Mouse (Mus musculus) 416B (cell line): ENCODE data around the gene Tmem220.

Experiments
- DNase-seq: peaks from one replicate; pipeline ENCODE4 v3.0.0; 2011; ENCODE audit warnings: low read depth

Gene Tmem220

DNA sequence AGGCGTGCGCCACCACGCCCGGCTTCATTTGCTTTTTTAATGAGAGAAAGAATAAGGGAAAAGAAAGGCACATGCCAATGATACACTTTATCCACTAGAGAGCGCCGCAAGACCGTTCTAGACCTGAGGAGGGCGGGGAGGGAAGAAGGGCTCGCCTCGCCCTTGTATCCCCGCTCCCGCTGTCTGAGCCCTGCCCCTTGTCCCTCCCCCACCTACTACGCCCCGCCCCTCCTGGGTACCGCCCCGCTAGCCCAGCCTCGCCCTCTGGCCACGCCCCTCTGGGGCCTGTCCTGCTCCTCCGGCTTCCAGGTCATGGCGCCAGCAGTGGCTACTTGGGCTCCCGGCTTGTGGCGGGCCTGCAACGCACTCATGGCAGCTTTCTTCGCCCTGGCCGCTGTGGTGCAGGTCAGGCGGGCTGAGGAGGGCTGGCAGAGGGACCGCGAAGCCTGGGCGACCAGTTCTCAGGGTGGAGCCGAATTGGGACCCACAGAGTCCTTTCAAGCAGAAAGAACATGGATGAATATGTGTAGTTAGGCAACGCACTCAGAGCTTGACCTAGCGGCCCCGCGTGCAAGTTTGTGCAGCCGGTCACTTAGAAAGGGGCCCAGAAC is at the start of gene Tmem220:
TSS of gene Tmem220 (plus strand) at position 288 of the 611 bp plus-strand sequence.
- peak; percentile 95 for DNase-seq

DNA sequence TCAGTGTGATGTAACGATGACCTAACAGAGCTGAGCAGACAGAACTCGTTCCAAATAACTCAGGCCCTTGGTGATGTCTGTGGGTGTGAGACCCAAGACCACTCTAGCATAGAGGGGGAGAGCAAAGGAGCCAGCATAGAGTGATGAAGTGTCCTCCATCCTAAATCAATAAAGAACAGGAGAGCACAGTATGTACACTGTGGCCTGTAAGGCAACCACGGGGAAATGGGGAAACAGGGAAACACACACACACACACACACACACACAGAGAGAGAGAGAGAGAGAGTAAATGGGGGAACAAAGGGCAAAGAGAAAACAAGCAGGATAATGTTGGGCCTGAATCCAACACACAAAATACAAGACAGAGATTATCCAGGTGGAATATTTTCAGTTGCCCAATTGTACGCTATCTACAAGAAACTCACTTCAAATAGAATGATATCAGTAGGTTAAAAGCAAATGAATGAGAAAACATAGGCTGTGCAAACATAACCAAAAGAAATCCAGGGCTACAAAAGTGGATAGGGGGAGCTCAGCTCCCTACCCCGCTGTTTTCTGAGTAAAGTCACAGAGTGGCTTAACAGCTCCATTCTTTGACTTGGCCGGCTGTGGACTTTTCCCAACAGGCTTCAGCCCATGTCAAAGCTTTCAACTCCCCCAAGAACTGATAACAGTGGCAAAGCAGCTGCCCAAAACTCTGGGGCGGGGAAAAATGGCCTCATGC is 49.2 kb upstream of the Tmem220 start:
- DNase-seq: no peak

DNA sequence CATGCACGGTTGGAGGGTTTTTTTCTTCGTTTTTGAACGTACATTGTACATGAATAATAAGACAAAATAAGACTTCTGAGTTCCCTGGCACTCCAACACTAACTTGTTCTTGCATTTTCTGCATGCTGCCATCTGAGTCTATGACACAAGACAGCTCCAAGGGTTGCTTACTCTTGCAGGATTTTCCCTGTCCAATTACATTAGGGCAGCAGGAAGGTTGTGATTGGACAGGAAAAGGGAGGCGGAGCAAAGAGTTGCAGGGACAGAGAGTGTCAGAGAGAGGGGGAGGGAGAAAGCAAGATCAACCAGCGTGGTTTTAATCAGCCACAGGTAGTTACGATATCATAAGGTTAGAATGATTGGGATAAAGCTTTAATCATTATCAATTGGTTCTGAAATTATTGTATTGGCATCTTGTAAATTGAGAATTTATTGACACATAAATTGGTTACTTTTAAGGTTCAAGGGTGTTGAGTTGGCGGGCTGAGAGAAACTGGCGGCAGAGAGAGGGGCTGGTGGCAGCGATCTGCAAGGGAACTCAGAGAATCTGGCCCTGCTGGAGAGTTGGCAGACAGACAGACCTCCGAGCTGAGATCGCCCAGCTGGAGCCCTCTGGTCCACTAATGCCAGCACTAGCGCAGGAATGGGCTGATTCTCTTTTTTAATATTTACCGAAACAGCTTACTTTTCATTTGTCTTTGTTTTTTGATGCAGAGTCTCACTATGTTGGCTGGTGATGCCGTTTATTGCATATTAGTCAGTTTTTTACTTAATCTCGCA is 43.4 kb upstream of the Tmem220 start:
- DNase-seq: no peak

DNA sequence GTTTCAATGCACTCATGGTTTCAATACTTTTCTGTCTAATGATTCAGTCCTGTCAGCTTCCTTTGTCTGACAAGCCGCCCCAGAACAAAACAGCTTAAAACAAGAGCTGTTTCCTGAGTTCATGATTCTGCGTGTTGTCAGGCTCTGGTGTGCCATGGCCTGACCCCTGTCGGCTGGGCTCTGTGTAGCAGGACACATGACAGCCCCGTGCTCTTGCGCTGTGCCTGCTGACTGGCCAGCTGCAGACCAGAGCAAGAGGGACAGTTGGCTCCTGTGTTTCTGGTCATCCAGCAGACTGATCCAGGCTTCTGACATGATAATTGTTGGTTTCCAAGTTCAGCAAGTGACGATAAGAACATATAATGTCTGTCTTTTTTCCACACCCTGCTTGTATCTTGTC is 42.2 kb upstream of the Tmem220 start:
- peak; percentile 13 for DNase-seq

DNA sequence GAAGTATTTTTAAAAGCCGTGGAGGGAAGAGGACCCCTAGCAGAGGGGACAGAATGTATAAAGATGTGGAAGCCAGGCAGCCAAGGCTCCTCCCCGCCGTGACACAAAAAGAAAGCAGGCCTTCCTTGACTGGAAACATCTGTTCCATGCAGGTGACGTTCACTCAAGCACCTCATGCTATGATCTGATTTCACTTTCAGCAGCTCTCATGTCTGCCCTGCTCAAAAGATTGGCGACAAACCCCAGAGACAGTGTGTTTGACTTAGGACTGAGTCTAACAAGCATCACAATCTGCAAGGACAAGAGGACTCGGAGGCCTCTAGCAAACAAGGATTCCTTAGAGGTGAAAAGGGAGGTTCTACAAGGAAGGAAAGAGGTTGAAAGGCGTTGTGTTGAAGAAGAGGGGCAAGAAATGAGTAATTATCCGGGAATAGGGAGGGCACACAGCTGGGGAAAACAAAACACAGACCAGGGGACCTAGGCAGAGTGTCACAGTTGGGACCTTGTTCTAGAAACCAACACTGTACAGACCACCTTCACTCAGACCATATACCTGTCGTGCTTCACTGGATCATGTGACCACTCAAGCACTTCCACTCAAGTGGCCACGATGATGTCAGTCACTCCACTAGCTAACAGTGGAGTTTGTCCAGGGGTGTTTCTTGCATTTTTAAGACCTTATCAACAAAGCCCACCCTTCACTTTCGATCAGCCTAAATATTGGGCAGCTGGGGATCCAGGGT is 41.4 kb upstream of the Tmem220 start:
- no peak for DNase-seq

DNA sequence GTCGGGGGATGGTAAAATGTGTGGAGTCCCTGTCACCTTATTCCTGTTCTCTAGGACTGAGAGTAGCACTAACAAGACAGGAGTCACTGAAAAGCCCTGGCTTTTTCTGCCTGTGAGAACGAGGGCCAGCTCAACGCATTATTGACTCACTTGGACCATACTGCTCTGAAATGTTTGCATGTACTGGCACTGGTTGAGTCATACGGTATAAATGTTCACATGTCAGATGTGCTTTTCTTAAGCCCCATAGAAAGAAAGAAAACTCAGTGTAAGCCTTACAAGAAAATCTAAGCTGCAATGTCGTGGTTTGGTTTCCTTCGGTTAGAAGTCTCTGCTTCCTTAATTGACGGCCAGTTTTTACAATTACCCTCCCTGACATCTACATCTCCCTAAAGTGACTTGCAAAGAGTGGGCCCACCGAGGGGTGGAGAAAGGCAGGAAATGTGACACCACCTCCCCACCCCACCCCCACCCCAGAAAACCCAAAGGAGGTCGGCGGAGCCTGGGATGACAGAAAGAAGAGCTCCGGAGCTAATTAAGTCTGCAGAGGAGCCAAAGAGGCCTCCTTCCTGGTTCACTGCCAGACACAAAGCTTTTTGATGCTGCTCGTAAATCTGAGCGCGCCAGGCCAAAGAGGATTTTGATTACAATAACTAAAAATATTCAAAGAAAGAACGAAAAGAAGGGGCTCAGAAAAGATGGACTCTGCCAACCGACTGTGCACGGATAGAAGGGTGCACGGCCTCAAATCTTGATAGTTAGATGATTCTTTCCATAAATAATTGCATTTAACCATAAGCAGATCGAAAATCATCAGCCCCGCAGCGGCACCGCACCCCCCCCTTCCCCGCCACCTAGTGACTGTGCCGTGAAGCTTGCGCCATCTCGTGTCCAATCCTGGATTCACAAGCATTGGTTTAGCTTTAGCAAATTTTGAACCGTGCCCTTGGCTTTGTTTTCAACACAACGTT is 40.5 kb upstream of the Tmem220 start:
- peak; percentile 69 for DNase-seq

DNA sequence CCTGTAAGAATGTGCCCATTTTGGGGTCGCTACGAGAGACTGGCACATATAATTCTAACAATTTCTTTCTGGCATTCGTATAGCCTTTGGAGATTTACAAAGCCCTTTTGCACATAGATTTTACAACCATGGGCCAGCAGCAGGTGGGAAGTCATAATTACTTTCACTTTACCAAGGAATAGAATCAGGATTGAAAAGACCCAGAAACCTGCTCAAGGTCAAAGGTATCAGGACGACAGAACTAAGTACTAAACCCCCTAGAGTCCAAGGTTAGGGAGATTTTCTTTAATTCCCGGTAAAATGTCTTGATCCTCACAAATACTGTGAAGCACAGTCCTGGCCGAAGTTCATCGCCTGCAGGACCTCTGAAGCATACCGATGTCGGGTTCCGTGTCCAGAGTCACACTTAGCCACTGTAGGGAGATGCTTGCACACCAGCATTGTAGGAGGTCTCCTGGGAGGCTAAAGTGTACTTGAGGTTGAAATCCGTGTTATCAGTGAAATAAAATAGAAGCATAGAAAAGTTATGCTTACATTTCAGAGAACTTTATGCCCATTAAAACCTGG is 39.7 kb upstream of the Tmem220 start:
- DNase-seq: no peak

DNA sequence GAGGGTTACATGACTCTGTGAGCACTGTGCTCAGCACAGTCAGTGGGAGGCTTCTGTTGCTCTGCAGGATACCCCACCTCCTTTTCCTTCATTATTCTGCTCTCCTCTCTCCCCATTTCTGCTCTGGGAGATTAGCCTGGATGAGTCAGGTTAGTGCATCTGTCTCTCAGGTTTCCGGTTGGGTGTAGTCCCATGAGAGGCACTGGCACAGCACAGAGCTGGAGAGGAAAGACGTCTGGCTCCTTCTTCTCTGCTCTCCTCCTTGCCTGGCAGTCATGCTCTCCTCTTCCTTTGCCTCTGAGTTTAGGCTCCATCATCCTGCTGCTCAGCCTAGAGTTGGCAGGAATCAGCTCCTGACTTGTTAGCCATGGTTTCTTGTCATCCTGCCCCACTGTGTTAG is 32.8 kb upstream of the Tmem220 start:
- no peak for DNase-seq

DNA sequence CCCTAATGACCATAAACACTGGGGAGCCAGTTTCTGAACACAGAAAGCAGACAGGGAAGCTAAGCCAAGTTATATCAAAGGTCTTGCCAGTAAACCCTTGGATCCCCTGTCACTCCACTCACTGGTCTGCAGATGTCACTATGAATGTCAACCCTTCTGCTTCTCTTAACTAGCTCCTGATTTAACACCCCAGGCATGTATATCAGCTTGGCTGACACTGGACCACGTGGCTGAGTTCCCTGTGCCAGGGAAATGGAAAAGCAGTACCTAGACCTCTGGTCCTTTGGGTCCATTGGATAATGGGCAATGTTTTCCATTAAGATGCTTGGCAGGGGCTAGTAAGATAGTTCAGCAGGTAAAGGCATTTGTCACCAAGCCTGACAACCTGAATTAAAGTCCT is 31.3 kb upstream of the Tmem220 start:
- no peak for DNase-seq

DNA sequence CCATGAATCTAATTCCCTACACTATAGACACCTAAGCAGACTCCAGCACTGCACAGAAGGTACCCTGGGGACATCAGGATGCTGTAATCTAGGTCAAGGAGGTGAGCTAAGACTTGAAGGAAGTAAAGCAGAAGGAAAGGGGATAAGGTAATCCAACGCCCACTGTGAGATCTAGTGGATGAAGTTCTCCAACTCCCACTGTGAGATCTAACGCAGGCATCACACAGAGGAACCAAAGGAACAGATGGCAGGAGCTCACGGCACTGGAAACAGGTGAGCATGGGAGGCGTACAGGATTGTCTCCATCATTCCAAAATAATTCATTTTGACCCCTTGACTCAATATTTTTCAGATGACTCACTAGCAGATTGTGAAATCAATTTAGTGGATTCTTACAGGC is 28.5 kb upstream of the Tmem220 start:
- no peak for DNase-seq

DNA sequence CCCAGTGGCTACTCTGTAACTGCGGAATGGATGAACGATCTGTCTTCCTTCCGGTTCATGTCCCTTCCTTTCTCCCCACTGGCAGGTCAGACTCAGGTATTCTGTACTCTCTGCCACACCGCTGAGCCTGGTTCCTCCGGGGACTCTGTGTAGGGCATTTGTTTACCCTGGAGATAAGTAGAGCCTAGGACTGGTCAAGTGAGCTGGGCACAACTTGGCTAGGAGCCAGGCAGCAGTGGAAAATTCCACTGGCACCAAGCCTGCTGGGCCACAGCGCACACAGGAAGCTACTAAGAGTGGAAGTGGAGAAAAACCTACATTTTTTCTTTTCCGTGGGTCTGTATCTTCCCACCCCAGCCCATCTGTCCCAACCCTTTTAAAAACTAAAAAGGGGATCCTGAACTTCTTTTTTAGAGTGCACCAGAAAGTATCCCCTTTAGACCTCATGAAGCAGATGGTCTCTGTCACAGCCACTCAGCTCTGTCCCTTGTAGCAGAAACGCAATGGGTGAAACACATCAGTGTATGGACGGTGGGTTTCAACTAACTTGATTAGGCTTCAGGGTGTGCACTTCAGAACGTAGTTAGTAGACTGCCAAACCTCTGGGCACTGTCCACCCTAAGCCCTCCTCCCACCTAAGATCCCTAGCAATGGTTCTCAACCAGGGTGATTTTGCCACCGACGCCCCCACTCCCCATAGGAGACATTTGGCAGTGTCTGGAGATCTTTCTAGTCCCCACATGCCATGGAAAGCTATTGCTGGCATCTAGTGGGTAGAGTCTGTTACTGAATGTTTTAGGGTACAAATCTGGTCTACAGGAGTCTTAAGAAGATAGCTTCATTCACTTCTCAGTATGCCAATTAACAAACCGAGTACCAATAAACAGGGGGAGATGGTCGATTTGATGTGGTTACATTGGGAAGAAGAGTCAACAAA is 26.2 kb upstream of the Tmem220 start:
- no peak for DNase-seq

DNA sequence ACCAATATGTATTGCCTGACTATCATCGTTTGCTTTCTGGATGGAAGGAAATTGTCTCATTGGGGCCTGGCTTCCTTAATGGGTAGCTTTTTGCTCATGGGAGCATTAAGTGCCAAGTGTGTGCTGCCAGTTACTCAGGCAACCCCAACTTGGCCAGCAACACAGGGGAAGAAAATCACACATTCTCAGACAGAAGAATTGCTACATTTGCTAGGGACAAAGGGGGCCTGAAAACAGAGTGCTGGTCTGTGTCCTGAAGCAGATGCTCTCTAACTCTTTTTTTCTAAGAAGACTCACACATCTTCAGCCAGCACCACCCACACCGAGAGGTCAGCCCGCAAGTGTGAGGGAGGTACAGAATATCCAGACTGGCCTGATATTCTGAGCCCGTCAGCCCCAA is 24.3 kb upstream of the Tmem220 start:
- DNase-seq: no peak

DNA sequence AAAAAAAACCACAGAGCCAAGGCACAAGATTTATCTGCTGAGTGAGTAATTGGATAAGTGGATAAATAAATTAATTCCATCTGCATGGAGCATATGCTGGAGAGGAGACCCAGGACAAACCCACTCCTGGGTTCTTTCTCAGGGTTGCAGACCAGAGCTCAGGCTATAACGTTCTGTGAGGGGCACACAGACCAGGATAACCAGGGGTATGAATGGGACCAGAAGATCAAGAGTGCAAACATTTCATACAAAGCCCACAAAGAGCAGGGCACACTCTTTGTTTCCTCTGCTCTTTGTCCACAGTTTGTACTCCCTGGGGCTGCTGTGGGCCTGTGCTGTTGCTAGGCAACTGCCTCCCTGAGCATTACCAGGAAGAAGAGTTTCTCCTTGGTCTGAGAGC is 23.2 kb upstream of the Tmem220 start:
- DNase-seq: no peak

DNA sequence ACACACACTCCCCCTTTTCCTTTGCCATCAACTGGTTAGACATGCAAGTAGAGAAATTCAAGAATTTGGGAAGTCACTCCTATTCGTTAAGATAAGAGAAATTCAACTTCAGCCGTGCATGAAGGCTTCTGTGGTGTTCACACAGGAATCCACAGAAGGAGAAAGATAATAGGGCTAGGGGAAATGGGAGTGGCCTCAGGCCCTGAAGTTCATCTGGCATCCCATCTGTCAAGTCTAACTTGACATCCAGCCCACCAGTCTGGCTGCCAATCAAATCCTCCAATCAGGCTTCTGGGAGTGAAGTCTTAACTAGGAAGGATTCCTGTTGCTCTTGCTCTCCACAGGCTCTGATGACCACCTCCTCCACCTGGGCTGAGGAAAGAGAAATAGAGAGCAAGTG is 22.0 kb upstream of the Tmem220 start:
- no peak for DNase-seq

DNA sequence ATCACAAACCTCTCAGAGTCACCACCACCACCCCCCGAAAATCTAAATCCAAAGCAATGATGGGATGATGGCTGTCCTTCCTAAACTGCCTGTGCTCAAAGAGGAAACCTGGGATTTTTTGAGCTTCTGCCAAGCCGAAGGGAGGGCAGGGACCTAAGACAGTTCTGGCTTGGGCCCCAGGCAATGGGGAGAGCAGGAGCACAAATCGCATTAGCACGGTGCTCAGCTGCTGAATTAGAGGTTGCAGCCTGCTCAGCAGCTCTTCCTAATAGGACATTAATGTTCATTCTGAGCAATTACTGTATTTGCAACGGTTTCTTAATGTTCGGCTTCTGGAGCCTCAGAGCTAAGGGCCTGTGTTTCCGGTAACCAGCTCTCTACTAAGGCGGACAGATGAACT is 17.0 kb upstream of the Tmem220 start:
- DNase-seq: no peak

DNA sequence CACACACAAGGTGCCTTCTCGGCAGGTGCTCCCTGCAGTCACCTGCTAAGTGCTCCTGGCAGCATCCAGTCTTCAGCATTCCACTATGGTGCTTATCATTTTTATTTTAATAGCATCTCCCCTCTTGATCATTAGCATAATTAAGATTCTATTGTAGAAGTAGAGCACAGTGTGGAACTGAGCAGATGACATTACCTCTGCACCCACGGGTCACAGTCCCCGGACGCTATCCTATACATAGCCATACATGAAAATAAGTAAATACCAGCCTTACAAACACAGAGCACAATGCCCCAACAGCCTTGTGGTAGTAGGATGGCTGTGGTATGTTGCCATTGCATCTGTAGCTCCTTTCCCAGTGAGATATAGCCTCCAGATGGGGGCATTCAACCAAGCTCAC is 16.4 kb upstream of the Tmem220 start:
- DNase-seq: no peak

DNA sequence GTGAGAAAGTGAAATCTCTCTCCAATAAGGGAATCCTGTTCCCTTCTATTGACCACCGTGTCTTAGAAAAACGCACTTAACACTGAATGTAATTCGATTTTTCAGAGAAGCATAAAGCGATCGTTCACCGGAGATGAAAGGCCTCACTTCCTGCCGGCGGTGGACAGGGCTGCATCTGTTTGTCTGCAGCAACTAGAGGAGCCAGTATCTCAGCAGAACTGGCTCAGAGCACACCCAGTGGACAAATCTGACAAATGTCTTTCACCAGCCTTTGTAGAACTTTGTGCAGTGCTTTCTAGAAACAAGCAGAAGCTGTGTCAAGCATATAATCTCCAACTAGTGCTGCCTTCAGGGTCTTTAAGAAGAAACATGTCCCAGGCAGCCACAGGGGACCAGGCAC is 14.5 kb upstream of the Tmem220 start:
- DNase-seq: no peak

DNA sequence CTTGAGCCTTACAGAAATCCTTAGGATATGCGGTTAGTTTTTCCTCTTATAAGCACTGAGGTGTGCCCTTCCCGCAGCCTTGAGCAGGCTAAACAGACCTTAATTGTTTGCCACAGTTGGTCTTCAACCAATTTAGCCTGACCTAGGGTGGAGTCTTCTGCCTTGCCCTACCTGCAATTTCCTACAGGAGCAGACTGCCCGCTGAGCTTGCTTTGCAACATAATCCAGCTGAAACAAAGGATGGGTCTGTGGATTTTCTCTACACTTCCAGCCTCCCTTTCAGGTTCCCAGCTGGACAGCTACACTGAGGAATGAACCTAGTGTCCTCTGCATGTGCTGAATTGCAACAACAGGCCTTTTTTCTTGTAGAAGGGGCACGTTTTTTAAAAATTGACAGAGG is 13.3 kb upstream of the Tmem220 start:
- DNase-seq: no peak

DNA sequence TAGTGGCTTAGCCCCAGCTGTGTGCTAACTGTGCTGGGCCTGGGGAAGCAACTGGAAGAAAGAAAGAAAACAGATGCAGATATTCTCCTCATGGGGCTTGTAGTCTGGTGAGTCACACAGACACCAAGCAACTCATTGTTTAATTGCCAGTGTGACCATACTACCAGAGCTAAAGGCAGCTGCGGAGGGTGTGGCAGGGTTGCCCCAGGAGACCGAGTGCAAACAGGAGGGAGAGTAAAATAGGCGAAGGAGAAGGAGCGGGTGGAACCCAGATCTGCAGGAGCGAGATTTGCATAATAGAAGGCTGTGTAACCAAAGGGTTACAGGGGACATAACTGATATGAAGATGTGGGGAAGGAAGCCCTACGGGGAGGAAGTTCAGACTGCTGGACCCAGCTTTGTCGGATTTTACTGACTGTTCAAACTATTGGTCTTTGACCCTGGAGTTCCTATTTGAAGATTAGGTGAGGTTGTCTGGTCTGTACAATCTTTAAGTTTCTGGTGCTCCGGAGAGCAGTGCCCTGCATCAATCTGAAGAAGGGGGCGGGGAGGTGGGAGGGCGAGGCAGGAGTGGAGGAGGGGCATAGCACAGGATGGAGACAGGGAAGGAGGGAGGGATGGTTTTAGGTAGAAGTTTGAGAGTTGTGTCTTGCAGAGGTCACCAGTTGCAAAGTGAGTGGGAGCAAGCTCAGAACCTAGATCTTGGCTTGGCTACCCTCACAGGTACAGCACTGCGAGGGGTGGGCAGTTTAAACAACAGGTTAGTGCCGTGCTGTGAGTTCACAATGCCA is 7.0 kb upstream of the Tmem220 start:
- DNase-seq: no peak
